Comparison of ENCODE assay signal across 16 mouse cellular contexts in genomic region chr17:69162731-69163130, GRCm38 (mm10).
"Had no signal": no experiment of that assay in that cellular context is flagged by ENCODE, and none has a peak within 500 bp of the region (broad histone marks: within the 10 kb centered on the region; RNA-seq: fewer than 3 reads in every experiment).

No protein-coding gene starts in this region.

- H3K27ac ChIP-seq: midbrain, embryonic 10.5 days; midbrain, embryonic 12.5 days; neural tube, embryonic 12.5 days had no signal

- H3K9ac ChIP-seq: lung, embryonic 14.5 days; midbrain, embryonic 12.5 days; neural tube, embryonic 12.5 days had no signal

- H3K4me3 ChIP-seq: midbrain, embryonic 10.5 days; midbrain, embryonic 12.5 days; neural tube, embryonic 12.5 days had no signal

- H3K27me3 ChIP-seq: midbrain, embryonic 12.5 days; neural tube, embryonic 12.5 days had no signal

- H3K9me3 ChIP-seq: midbrain, embryonic 10.5 days; midbrain, embryonic 12.5 days; neural tube, embryonic 12.5 days had no signal

- DNase-seq: lung, adult 18-20 months; lung, embryonic 14.5 days; lung, postnatal 10 days; lung, postnatal 4 days; midbrain, embryonic 14.5 days; retina, postnatal 1 day; right cerebral cortex, adult 18-20 months; right cerebral cortex, postnatal 25 days; right cerebral cortex, postnatal 4 days; spleen, adult 18-20 months; thymus, adult 18-20 months; thymus, postnatal 14 days; thymus, postnatal 36 days had no signal

- H3K4me2 ChIP-seq: lung, embryonic 14.5 days; midbrain, embryonic 12.5 days; neural tube, embryonic 12.5 days had no signal

- H3K36me3 ChIP-seq: midbrain, embryonic 10.5 days; midbrain, embryonic 12.5 days; neural tube, embryonic 12.5 days had no signal
